Mouse (Mus musculus) liver, embryonic 14.5 days (tissue): Measurements from ENCODE around the gene Pstpip1.

ENCODE experiments used
- CTCF ChIP-seq: IDR thresholded peaks from 2 replicates; pipeline ENCODE4 v1.5.1; 2016; ENCODE audit warnings: antibody characterized with exemption, low read depth, control low read depth
- EP300 ChIP-seq: IDR thresholded peaks from 2 replicates; pipeline ENCODE4 v1.6.1; 2016; ENCODE audit warnings: antibody characterized with exemption, low read depth

GRCm38 (mm10) chr9:56151745-56152481, 62.2 kb downstream of the Pstpip1 start:
- TF ChIP-seq CTCF (no peak), EP300 (no peak)
